Comparison of ENCODE assay signal across 26 mouse cellular contexts in genomic region chr10:122519274-122519790, GRCm38 (mm10).
A peak's percentile ranks its signal among the peaks of the same experiment; 100 is the strongest.
DNase-seq lines count a peak whose midpoint lies in the region; ATAC-seq and TF ChIP-seq lines count a peak whose summit lies in the region.
"Had no signal": no experiment of that assay in that cellular context is flagged by ENCODE, and none has a peak within 500 bp of the region (broad histone marks: within the 10 kb centered on the region; RNA-seq: fewer than 3 reads in every experiment).

No protein-coding gene starts in this region.

- no peaks in the 10 kb centered on the region for H3K9me3 ChIP-seq in embryonic facial prominence, embryonic 15.5 days (replicated peaks)
- no peaks in the 10 kb centered on the region for H3K9me3 ChIP-seq in embryonic facial prominence, embryonic 10.5 days
- no peaks in the 10 kb centered on the region for H3K9me3 ChIP-seq in liver, postnatal 0 days (ENCODE audit: low read length)
- no peaks in the 10 kb centered on the region for H3K9me3 ChIP-seq in limb, embryonic 15.5 days
- H3K9me3 ChIP-seq: forebrain, embryonic 10.5 days; forebrain, embryonic 13.5 days; heart, embryonic 10.5 days; heart, embryonic 13.5 days had no signal

- H3K4me2 ChIP-seq in embryonic facial prominence, embryonic 15.5 days (replicated peaks), result no peak overlapping the region
- H3K4me2 ChIP-seq in liver, postnatal 0 days (ENCODE audit: low read depth, low read length), result no peak overlapping the region
- no peak overlapping the region for H3K4me2 ChIP-seq in limb, embryonic 15.5 days
- H3K4me2 ChIP-seq: forebrain, embryonic 13.5 days; heart, embryonic 13.5 days; hindbrain, embryonic 14.5 days had no signal

- H3K36me3 ChIP-seq in embryonic facial prominence, embryonic 15.5 days, result no peaks in the 10 kb centered on the region
- no peaks in the 10 kb centered on the region for H3K36me3 ChIP-seq in embryonic facial prominence, embryonic 10.5 days (replicated peaks)
- H3K36me3 ChIP-seq in liver, postnatal 0 days (replicated peaks; ENCODE audit: insufficient read depth, low read length), result no peaks in the 10 kb centered on the region
- H3K36me3 ChIP-seq in limb, embryonic 15.5 days, result no peaks in the 10 kb centered on the region
- H3K36me3 ChIP-seq: forebrain, embryonic 10.5 days; heart, embryonic 10.5 days; heart, embryonic 13.5 days had no signal

- no peaks in the 10 kb centered on the region for H3K27me3 ChIP-seq in embryonic facial prominence, embryonic 15.5 days
- no peaks in the 10 kb centered on the region for H3K27me3 ChIP-seq in embryonic facial prominence, embryonic 10.5 days (replicated peaks; ENCODE audit: low read depth, poor library complexity, severe bottlenecking)
- H3K27me3 ChIP-seq in liver, postnatal 0 days (ENCODE audit: insufficient read depth, low read length), result no peaks in the 10 kb centered on the region
- H3K27me3 ChIP-seq in limb, embryonic 15.5 days, result no peaks in the 10 kb centered on the region
- H3K27me3 ChIP-seq: forebrain, embryonic 13.5 days; heart, embryonic 13.5 days; Patski had no signal

- TF ChIP-seq CTCF in liver, postnatal 0 days (IDR thresholded peaks at IDR 0.05; ENCODE audit: low read depth), result no peak

- H3K9ac ChIP-seq in embryonic facial prominence, embryonic 15.5 days, result no peak overlapping the region
- no peak overlapping the region for H3K9ac ChIP-seq in liver, postnatal 0 days (replicated peaks)
- H3K9ac ChIP-seq in limb, embryonic 15.5 days, result no peak overlapping the region
- H3K9ac ChIP-seq: forebrain, embryonic 13.5 days; heart, embryonic 13.5 days; hindbrain, embryonic 14.5 days had no signal

- WGBS in embryonic facial prominence, embryonic 15.5 days, result 81% methylated on average over 4 of the region's 4 CpGs
- WGBS in embryonic facial prominence, embryonic 10.5 days, result 92% methylated on average over 4 of the region's 4 CpGs
- 74% methylated on average over 4 of the region's 4 CpGs for WGBS in liver, postnatal 0 days (ENCODE audit: insufficient replicate concordance)
- WGBS in limb, embryonic 15.5 days, result 84% methylated on average over 4 of the region's 4 CpGs

- H3K4me3 ChIP-seq in embryonic facial prominence, embryonic 15.5 days (replicated peaks), result no peak overlapping the region
- no peak overlapping the region for H3K4me3 ChIP-seq in embryonic facial prominence, embryonic 10.5 days
- H3K4me3 ChIP-seq in liver, postnatal 0 days (ENCODE audit: low read depth, low read length), result no peak overlapping the region
- H3K4me3 ChIP-seq in limb, embryonic 15.5 days, result no peak overlapping the region
- H3K4me3 ChIP-seq: erythroblast, embryonic 14.5 days; forebrain, embryonic 10.5 days; forebrain, embryonic 13.5 days; heart, adult 2 months; heart, embryonic 10.5 days; heart, embryonic 13.5 days had no signal

- no peak overlapping the region for H3K27ac ChIP-seq in embryonic facial prominence, embryonic 15.5 days (replicated peaks)
- no peak overlapping the region for H3K27ac ChIP-seq in embryonic facial prominence, embryonic 10.5 days (replicated peaks)
- H3K27ac ChIP-seq in liver, postnatal 0 days (ENCODE audit: low read depth), result 0 out of 2 replicates have a peak overlapping the region, but pooled peaks have one; percentile 12
- peak overlapping the region; percentile 43; the same call in 1 of the 2 replicates for H3K27ac ChIP-seq in limb, embryonic 15.5 days
- H3K27ac ChIP-seq: forebrain, embryonic 10.5 days; forebrain, embryonic 13.5 days; heart, adult 2 months; heart, embryonic 10.5 days; heart, embryonic 13.5 days; hindbrain, embryonic 14.5 days; hindbrain, postnatal 0 days had no signal

- H3K4me1 ChIP-seq in embryonic facial prominence, embryonic 15.5 days, result no peaks in the 10 kb centered on the region
- H3K4me1 ChIP-seq in embryonic facial prominence, embryonic 10.5 days, result no peaks in the 10 kb centered on the region
- H3K4me1 ChIP-seq in liver, postnatal 0 days (ENCODE audit: insufficient read depth), result peaks cover 5% of the 10 kb centered on the region; the same call in 1 of the 2 replicates
- H3K4me1 ChIP-seq in limb, embryonic 15.5 days, result no peaks in the 10 kb centered on the region
- H3K4me1 ChIP-seq: forebrain, embryonic 13.5 days; heart, embryonic 10.5 days; heart, embryonic 13.5 days had no signal

- TF ChIP-seq EP300 in liver, postnatal 0 days (IDR thresholded peaks at IDR 0.05; ENCODE audit: low read depth), result no peak

- 0 out of 2 replicates have a peak, but pooled peaks have one; percentile 54 for ATAC-seq in embryonic facial prominence, embryonic 15.5 days (ENCODE audit: insufficient number of reproducible peaks, low FRiP score, low TSS enrichment, low read depth)
- peak; percentile 11; the same call in 1 of the 2 replicates for ATAC-seq in liver, postnatal 0 days
- ATAC-seq in limb, embryonic 15.5 days (ENCODE audit: insufficient number of reproducible peaks, low FRiP score, low TSS enrichment, low read depth), result peak; percentile 63
- ATAC-seq: forebrain, embryonic 13.5 days; forebrain, embryonic 16.5 days; hindbrain, postnatal 0 days; inflammation-experienced regulatory T-cells, adult 6 months; Patski had no signal

- no peak for DNase-seq in embryonic facial prominence, embryonic 10.5 days (ENCODE audit: low spot score)
- no peak for DNase-seq in liver, postnatal 0 days
- DNase-seq in liver, result no peak
- DNase-seq in cerebellum, adult 9-10 months, result no peak
- DNase-seq: cerebellum, adult 11 months; cerebellum, adult 2 months; cerebellum, postnatal 10 days; cerebellum, postnatal 36 days; embryo, embryonic 11 days; gastrocnemius, postnatal 10 days; gastrocnemius, postnatal 36 days; heart, adult 2 months; heart, postnatal 14 days; heart, postnatal 4 days had no signal

Comparison
In these comparisons a context has a peak if more than half of its experiments do, and no peak if none do; other contexts are left out.
1. ATAC-seq: peak in every context shown above with its lines; median percentile 63 in limb, embryonic 15.5 days; 54 in embryonic facial prominence, embryonic 15.5 days; 11 in liver, postnatal 0 days.
2. H3K27ac ChIP-seq: peak in liver, postnatal 0 days (single experiment) and limb, embryonic 15.5 days (single experiment); none in embryonic facial prominence, embryonic 15.5 days (single experiment) and embryonic facial prominence, embryonic 10.5 days (single experiment).